Mouse (Mus musculus): ENCODE results near the gene Sp6.
A peak's percentile ranks its signal among the peaks of the same experiment; 100 is the strongest.

Gene Sp6

GRCm38 (mm10) chr11:97024977-97025376 lies 11.8 kb downstream of the Sp6 start:
- peak; percentile 28 to 36 for DNase-seq

- DNase-seq = peak; percentile 86 to 90
Measured at GRCm38 (mm10) chr11:97025721-97026344, 12.6 kb downstream of the Sp6 start.

DNA sequence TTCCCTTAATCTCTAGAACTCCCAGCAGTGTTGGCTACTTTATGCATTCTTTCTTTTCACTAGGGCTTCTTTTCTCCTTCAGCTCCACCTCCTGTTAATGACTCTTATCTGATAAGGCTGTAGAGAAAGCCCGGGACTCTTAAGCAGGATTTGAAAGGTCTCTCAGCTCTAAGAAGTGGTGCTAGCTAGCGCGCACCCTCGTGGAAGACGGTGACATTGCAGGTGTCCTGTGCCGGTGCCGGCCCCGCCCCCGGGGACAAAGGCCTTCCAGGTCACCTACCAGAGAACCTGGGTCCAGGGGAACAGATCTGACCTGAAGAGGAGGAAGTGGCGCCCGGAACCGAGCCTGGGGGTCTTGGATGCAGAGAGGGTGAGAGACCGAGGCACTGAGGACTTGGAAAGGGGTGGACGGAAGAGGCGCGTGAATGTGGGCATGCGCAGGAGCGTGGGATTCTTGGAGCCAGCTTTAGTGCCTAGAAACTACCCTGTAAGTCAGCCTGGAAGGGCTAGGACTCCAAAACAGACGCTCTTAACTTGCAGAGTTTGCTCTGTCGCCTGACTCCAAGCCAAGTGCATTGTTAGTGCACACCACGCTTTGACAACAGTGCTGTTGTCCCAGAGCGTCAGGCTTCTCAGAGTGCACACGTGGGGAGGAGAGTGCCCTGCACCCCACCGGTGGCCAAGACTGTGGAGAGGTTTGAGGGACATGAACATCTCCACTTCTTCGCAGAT lies 16.7 kb downstream of the Sp6 start, which contains the start of gene Scrn2:
Scrn2 (plus strand) TSS at position 253 of the 732 bp plus-strand sequence.
- DNase-seq = peak; percentile 84 to 88

GRCm38 (mm10) chr11:97030426-97030825 lies 17.2 kb downstream of the Sp6 start:
- DNase-seq = no peak

- no peak for DNase-seq
Measured at GRCm38 (mm10) chr11:97031977-97032376, 18.8 kb downstream of the Sp6 start.

- DNase-seq = no peak
Measured at GRCm38 (mm10) chr11:97032499-97032898, 19.3 kb downstream of the Sp6 start.

DNA sequence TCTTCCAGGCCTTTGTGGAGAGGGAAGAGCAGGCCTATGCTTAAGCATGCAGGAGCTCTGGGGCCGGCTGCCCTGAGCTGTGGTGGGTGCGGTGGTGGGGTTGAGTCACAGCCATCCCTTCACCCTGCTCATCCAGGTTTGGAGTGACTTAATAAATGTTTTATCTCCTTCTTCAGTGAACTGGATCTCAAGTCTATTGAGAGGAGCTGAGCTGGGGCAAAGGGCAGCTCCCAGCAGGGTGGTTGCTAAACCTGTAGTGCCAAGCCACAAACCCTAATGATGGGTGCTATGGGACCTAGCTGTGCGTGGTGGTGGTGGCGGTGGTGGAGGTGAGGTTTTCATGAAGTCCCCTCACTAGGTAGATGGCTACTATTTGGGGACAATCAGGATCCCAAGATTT lies 20.6 kb downstream of the Sp6 start:
- no peak for DNase-seq

GRCm38 (mm10) chr11:97036141-97036540 lies 22.9 kb downstream of the Sp6 start:
- no peak for DNase-seq

- no peak for DNase-seq
Measured at GRCm38 (mm10) chr11:97038881-97039280, 25.7 kb downstream of the Sp6 start.

- no peak for DNase-seq
Measured at GRCm38 (mm10) chr11:97040301-97041021, 27.3 kb downstream of the Sp6 start.

GRCm38 (mm10) chr11:97041022-97041899 lies 28.1 kb downstream of the Sp6 start, which contains the start of the genes Lrrc46 and Mrpl10:
Gene Lrrc46 (minus strand): TSS chr11:97041407.
Gene Mrpl10 (plus strand): TSS chr11:97041560.
- peak; percentile 83 to 88 for DNase-seq

DNA sequence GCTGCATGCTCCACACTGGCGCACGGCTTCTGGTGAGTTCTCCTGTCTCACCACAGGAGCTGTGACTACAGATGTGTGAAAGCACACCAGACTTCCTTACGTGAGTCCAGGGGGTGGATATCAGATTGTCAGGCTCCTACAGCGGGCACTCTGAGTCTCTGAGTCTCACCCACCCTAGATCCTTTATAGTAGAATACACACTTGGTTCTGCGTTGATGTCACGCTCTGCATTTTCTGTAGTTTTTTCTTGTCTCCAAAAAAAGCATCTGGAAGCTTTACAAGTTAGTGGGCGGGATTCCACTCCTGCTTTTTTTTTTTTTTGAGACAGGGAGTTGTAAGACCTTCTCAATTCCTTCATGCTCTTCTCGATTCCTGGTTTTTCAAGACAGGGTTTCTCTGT lies 31.7 kb downstream of the Sp6 start:
- no peak for DNase-seq

GRCm38 (mm10) chr11:97045861-97046260 lies 32.7 kb downstream of the Sp6 start:
- no peak for DNase-seq

GRCm38 (mm10) chr11:97048090-97048650 lies 35.0 kb downstream of the Sp6 start:
- peak in 1 of 2 experiments; percentile 27 for DNase-seq

DNA sequence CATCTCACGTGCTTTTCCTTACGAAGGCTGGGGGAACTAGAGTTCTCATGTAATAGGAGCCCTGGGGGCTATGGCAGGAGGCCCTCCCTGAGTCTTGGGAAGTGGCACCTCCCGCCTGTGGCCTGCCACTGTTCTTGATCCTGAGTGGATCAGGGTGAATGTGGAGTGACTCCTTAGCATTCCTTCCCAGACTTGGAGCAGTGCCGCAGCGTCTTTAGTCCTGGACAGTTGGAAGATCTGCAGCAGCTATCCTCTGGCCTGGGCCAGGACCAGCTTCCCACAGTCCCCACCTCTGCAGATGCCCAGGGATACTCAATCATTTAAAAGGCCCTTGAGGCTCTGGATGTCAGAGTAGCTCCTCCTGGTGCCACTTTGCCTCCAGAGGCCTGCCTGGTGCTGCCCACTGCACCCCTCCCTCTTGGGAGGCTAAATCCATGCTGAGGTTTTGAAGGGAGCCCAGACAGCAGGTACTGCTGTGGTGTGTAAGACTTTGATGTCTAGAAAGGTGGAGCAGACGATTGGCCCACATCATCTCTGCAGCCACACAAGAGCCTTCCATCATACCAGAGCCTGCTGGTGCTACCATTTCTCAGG lies 36.4 kb downstream of the Sp6 start:
- DNase-seq = peak in 1 of 2 experiments; percentile 19

DNA sequence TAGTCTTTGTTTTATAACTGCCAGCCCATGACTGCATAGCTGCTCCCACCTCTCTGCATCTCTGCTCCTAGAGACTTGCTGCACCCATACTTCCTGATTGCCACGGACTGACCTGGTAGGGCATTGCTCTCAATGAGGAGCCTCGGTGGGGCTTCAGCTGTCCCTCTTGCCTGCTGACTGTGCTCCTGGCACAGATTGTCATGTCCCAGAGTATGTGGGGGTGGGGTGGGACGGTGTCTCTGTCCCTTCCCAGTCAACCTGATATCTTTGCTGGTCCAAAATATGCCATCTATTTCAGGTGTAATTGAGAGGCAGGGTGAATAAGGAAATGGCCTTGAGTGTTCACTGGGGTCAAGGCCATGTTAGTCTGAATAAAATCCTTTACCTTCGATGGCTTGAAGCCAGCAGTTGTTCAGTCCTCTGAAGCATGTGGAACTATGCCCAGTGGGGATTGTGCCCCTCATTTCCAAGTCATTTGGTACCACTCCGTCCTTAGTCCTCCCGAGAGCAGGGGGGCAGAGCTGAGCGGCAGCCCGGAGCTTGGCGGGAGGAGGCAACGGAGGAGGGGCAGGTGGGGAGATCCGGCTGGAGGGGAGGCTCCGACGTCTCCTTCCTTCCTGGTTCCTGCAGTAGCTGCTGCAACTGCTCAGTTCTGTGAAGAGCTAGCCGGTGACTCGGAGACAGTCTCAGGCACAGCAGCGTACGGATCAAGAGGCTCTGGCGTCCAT lies 37.2 kb downstream of the Sp6 start, which contains the start of gene Osbpl7:
Osbpl7 (plus strand) TSS at position 413 of the 728 bp plus-strand sequence.
- peak; percentile 79 to 81 for DNase-seq

GRCm38 (mm10) chr11:97050944-97051586 lies 37.9 kb downstream of the Sp6 start:
- no peak for DNase-seq

DNA sequence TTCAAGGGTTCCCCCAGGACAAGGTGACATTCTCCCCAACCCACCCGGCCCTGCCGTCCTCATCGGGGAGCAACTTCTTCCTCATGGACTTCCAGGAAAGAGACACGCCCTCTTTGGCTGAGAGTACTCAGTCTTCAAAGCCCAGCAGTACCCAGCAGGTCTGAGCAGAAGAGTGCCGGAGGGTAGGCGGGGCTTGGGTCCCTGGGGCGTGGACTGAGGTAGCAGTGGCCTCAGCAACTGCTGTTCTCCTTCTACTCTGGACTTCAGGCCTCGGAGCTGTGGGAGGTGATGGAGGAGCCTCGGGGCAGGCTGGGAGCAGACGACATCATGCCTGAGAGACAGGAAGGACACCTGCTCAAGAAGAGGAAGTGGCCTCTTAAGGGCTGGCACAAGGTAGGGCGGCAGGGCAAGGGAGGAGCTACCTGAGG lies 39.0 kb downstream of the Sp6 start:
- DNase-seq = peak; percentile 82 to 87

GRCm38 (mm10) chr11:97063274-97063920 lies 50.2 kb downstream of the Sp6 start:
- DNase-seq = no peak

GRCm38 (mm10) chr11:97063921-97064295 lies 50.7 kb downstream of the Sp6 start:
- no peak for DNase-seq

All from lung, adult 18-20 months (tissue).